Mouse (Mus musculus): Measurements from ENCODE around the gene Arrdc1. TPM values are rescaled to one million over a fixed set of nuclear protein-coding genes. Genes with fewer than 3 reads are reported as not detected.
"Not testable (repeated sequence)": the region's sequence is repeated elsewhere in the genome, so short reads cannot be mapped to it uniquely, and the experiment has no call there.

Gene Arrdc1
- 10 to 100 TPM in 1 of 2 experiments, 1 to 10 TPM in 1; 9.6 to 10.9 TPM for total RNA-seq (2021)

DNA sequence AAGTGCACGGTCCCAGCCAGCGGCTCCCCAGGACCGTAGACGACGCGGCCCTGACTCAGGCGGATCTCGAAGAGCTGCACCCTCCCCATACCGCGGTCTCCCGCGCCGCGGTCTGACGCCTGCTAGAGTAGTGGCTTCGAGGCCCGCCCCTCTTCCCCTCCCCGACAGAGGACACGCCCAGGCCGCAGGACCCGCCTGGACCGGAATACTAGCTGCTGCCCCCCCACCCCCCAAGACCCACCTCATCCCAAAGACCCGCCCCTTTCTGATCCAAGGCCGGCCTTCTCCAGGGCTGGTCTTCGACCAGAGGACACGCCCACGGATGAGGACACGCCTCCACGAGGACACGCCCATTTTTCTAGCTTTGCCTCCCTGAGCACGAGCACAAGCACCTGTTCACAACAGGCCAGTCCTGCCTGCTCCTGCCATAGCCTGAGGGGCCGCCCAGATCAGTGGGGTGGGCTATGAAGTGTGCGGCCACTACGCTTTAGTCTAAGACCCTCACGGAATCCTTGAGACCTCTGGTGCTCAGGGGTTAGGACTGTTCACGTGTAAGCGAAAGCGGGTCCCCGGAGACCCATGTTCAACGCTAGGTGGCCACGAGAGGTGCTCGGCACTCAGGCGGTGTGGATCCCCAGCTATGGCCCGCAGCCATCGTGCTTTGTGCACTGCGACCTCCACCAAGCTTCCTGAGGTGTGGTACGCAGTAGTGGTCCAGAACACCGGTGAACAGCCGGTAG is at the start of gene Arrdc1:
Gene Arrdc1, minus strand, starts transcription at position 196 of the 740 bp plus-strand sequence.
- DNase-seq: peak; percentile 92

DNA sequence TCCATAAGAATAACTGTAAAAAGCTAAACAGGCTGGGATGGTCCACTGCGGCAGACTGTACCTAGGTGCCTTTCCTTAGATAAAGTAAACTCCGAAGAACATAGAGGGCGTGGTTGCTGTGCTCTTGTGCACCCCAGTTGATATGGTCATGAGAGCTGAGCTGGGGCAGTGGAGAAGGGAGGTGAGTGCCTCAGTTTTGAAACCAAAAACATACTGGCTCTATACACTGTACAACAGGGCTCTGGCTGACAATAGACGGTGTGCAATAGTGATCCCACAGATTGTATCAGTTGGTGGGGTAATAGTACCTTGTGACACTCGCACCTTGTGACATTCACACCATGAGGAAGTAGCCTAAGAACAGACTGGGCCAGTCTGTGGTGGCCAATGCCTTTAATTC is 41.9 kb upstream of the Arrdc1 start:
- no peak for DNase-seq

DNA sequence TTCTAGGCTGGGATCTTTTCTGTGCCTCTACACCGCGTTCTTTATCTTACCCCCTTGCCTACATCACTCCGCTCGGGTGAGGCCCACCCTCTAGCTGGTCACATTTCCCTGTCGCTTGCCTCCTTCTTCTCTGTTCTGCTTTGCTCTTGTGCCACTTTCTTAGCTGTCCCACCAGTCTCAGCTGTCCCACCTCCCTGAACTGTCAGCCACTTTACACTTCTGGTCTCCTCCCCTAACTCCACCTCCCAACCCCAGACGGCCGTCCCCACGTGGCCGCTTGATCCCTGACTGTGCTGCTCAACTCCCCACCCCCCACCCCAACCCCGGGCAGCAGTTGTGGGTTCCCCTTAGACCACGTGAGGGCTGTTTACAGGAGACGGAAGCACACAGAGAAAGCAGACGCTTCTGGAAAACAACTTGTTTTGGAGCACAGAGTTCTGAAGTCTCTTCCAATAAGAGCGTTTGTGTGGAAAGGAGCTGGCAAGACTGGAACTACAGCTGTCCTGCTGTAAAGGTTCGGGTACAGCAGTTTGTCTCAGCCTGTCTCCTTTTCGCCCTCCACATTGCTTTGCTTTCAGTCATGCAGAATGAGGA is 40.7 kb upstream of the Arrdc1 start, which contains the start of gene Pnpla7:
Gene Pnpla7, plus strand, starts transcription at position 330 of the 594 bp plus-strand sequence.
- peak; percentile 81 for DNase-seq

DNA sequence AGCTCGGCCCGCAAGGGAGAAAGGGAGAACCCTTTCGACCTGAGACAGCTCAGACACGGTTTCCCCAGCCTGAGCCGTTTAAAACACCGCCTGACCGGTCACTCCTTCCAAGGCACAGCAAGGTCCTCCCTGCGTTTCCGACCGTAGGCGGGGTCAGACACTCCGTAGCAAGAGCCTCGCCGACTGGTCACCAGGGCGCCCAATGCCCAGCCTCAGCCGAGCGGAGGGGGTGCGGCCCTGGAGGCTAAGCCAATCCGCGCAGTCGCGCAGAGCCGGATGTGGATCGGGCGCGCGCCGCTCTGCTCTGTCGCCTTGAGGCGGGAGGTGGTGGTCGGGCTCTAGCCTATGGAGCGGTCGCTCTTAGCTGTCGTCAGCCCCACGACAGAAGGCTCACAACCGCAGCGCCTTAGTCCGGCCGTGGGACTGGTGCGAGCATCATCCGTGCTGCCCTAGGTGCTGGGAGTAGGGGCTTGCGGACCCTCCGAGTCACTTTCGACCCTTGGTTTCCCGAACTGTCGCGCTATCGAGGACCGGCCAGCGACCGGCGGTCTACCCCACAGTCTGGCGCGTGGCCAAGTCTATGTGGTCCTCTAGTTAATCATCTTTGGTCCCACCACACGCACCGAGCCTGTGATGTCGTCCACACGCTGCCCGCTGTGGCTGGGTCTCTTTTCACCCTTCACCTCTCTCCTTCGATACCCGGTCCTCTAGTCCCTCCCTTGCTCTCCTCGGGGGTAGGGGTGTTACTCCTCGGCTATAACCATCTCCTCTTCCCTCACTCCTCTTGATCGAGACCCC is 40.1 kb upstream of the Arrdc1 start, which contains the start of gene Mrpl41:
Gene Mrpl41, minus strand, starts transcription at position 193 of the 798 bp plus-strand sequence.
- DNase-seq: peak; percentile 97

DNA sequence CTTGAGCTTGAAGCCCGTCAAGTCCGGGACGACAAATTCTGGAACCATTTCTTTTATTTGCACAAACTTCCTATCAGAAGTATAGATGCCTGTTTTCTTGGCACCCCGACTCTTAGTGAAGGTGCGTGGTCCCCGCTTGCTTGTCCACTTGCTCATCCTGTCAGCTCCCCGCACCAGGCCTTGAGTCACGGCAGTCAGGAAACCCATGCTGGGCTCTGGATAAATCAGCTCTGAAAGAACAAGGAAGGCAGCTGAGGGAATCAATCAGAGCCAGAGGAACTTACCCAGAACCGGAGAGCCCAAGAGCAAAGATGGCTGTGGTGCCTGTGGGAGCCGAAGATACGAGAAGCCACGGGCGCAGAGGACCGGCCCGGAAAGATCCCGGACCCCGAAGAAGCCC is 39.4 kb upstream of the Arrdc1 start:
- DNase-seq: not testable (repeated sequence)

DNA sequence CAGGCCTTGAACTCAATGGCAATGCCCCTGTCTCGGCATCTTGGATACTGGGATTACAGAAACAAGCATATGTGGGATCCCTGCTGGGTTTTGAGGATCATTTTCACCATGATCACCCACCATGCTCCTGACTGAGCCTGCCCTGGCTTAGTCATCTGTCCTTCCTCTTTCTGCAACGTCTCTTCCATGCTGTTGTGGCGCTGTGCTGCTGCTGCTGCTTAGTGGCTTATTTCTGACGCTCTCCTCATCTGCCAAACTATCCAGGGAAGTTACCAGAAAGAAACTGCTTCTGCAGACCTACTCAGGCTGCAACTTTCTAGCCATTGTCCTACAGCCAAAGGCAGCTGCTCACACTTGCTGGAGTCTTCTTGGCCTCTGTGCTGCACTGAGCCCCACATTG is 35.3 kb upstream of the Arrdc1 start:
- DNase-seq: no peak

DNA sequence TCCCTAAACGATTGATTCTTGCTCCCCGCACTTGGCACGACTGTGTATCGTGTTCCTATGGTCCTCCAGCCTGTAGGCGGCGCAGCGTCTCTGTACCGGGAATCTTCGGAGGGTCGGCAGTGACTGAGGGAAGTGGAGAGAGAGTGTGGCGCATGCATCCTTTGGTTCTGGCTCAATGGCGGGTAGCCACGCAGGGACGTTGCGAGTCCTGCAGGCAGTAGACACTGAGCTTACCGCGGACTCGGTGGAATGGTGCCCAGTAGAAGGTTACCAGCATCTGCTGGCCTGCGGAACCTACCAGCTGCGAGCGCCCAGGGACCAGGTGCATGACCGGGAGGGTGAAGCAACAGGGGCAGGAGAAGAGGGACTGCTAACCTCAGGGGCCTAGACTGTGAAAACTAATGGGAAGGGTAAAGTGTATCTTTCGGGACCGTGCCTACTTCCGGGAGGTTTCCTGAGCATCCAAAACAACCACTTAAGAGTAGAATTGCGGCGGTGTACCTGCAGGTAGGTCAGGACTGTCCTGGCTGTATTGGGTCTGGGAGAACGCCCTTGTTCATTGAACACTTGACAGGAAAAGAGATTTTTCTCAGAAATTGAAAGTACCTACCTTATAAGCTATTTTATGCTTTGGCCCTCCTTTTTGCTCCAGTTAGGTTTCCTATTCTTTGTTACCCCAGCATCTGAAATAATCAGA is 27.4 kb upstream of the Arrdc1 start, which contains the start of gene Dph7:
Gene Dph7, plus strand, starts transcription at position 97 of the 697 bp plus-strand sequence.
- DNase-seq: peak; percentile 89

DNA sequence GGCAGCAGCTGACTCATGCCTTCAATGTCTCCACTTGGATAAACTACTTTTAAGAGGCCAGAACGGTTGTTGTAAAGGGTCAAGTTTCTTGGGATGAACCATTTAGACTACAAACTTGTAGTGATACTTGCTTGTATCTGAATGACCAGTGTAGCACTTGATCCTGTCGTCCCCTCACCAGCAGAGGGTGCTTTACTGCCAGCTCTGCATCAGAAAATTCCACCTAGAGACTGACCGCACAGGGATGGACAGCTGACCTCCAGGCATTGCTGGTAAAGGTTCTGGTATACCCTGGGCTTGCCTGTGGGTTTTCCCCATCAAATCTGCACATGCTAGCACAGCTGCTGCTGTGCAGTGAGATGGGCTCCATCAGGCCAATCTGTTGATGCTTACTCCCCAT is 25.9 kb upstream of the Arrdc1 start:
- DNase-seq: peak; percentile 25

DNA sequence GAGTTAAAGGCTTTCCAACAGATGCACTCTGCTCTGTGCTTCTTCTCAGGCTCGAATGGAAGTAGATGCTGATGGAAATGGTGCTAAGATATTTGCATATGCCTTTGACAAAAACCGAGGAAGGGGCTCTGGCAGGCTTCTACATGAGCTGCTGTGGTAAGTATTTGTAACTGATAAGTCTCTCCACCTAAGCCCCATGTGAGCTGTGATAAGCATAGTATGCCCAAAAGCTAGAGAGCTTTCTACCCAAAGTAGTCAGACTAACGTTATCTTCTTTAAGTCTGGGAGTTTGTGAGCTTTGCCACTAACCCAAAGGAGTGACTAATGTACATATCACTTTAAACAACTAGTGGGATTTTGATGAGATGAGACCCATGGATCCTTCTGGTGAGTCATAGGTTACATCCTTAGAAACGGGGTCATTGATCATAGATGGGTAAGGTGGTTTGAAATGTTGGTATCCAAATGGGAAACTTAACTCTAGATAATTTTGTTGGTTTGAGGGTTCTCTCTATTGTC is 17.5 kb upstream of the Arrdc1 start:
- DNase-seq: no peak

DNA sequence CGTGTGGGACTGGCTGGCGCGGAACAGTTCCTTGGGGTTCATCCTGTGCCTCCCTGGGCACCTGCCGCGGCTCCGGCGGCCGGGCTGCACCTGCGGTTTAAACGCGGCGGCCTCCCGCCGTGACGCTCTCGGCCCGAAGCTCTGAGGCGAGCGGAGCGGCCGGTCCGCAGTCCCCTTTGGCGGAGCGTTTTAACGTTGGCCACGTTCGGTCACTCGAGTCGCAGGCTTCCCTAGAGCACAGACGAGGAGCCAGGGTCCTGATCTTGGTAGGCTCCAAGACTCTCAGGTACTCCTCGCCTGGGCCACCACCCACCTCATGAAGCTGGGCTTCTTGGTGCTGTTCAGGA is 15.1 kb upstream of the Arrdc1 start:
- DNase-seq: peak; percentile 17

DNA sequence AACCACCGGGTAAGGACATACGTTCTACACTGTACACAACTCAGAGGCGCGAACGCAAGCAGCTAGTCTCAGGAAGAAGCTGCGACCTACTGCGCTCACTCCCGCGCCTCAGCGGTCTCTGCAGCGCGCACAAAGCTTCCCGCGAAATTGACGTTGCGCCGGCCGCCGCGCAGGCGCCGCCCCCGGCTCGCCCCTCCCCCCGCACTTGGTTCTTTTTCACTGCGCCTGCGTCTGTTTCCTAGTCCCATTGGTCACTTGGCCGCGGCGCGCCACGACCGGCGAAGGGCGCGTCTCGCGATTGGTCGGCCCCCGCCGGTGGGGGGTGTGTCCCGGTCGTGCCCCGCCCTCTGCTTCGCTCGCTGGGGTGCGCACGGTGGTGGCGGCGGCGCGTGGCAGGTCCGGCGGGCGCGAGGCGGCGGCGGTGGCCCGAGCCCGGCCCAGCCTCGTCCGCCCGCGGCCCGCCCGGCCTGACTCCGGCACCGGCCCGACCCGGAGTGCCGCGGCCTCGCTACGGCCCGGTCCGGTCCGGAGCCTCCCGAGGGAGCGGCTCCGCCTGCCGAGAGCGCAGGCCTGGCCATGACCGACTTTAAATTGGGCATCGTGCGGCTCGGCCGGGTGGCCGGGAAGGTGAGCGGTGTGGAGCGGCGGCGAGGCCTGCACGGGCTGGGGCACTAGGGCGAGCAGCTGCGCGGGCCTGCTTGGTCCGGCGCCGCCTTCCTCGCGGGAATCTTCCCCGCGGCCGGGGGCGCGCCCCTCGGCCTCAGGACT is 14.6 kb upstream of the Arrdc1 start, which contains the start of gene Zmynd19:
Gene Zmynd19, plus strand, starts transcription at position 372 of the 768 bp plus-strand sequence.
- DNase-seq: peak; percentile 99

DNA sequence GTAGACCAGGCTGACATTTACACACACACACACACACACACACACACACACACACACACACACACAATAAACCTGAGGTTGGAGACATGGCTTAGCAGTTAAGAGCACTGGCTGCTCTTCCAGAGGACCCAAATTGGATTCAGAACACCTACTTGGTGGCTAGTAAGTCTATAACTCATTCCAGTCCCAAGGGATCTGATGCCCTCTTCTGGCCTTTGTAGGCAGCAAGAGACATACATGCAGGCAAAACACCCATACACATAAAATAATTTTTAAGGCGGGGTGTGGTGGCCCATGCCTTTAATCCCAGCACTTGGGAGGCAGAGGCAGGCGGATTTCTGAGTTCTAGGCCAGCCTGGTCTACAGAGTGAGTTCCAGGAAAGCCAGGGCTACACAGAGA is 9.3 kb upstream of the Arrdc1 start:
- peak; percentile 28 for DNase-seq

DNA sequence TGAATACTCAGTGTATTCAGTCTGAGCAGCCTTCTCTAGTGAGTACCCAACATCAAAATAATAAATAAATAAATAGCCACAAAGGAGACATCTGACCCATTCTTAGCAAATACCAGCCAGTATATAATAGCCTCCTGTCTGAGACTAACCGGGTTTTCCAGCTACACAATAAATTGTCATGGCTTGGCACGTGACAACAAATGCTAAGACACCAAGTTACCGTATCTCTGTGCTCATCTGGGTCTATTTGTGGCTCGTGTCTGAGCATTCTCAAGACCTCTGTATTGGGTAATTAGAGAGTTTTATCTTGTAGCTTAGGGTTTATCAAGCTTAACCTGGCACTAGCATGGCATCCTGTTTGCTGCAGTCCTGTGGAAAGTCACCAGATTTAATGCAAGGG is 7.0 kb upstream of the Arrdc1 start:
- no peak for DNase-seq

DNA sequence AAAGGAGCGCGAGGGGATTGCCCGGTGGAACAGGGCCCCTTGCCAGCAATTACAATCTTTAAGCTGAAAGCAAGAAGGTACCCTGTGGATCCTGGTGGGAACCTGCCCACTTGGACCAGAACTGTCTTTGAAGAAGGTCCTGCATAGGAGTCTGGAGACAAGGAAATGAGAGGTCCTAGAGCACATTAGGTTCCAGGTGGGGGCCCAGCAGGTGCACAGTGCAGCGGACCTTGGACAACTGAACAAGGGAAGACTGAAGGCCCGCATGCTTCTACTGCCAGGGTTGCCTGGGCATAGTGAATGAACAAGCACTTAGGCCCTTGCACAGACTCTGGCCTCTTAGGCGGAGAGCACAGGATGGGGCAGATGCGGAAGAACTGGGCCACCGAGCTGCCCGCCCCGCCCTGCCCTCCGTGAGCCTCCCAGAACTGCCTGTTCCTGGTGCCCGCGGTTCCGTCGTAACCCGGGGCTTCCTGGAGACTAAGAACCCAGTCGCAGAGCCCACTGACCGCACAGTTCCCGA is 550 bp downstream of the Arrdc1 start:
- DNase-seq: no peak

DNA sequence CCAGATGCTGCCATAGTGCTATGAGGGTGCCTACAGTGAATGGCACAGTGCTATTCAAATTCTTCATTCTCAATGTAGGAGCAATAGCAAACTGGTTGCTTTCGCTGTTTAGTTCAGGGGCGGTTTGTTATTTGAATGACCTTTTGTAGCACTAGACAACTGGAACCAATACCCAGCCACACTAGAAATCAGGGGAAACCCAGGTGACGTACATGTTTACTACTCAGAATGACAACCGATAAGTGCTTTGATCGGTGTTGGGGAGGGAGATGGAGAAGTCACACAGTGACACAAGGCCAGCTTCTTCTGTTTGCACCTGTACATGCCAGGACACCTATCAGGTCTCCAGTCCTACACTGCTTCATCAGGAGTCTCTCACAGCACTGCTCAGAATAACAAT is 5.5 kb downstream of the Arrdc1 start:
- DNase-seq: no peak

DNA sequence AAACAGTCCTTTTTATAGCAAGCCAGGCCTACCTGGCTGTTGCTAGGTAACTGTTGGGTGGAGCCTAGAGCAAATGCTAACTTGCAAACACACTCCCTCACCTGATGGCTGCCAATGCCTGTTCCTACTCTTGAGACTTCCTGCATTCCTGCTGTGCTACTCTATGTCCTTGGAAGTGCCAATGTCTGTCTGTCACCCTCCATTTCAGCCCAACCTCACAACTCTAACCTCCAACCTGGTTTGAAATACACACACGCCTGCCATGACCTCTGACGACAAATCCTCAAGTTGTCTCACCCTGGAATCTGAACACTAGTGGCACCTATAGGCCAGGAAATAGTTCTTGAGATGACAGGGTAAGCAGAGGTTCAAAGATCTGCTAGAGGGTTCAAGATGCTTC is 5.9 kb downstream of the Arrdc1 start:
- no peak for DNase-seq

DNA sequence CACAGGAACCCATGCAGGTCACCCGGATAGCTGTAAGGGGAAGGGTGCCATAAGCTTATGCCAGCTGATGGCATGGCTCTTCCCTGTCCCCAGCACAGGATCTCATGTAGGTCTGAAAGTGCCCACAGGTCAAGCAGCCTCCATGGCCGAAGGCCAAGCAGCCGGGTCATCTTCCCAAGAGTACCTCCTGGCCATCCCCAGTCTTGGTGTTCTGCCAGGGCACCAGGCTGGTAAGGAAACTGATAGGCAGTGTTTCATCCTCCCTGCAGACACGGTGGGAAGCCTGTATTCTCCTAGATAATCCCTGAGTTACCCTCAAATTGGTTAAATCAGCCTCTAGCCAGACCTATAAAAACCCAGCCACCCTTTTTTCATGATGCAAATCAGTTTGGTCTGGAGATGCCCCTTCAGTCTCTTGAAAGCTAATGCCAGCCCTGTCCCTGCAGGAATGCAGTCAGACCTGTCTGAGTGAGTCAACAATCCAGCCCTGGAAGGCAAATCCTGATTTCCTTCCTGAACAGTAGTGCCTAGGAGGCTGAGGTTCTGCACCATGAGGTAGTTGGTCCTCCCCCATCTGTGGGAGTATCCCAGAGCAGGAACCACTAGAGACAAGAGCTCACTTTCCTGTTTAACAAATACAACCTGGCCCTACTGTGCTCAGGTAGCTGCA is 7.1 kb downstream of the Arrdc1 start:
- peak; percentile 17 for DNase-seq

DNA sequence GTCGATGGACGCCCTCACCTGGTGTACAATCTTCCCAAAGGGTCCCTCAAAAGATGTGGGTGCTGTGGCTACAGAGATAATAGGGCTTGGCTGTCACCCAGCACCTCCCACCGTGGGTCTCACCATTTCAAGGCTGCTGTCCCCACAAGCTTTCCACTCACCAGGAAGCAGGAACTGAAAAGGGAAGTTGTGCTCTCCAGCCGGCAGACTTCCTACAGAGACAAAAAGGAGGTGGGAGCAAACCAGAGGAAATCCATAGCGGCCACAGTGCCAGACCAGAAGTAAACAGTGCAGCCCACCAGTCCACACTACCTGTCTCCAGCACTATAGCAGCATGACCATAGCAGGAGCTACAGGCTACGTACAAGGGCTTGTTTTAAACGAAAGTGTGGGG is 8.1 kb downstream of the Arrdc1 start:
- DNase-seq: no peak

DNA sequence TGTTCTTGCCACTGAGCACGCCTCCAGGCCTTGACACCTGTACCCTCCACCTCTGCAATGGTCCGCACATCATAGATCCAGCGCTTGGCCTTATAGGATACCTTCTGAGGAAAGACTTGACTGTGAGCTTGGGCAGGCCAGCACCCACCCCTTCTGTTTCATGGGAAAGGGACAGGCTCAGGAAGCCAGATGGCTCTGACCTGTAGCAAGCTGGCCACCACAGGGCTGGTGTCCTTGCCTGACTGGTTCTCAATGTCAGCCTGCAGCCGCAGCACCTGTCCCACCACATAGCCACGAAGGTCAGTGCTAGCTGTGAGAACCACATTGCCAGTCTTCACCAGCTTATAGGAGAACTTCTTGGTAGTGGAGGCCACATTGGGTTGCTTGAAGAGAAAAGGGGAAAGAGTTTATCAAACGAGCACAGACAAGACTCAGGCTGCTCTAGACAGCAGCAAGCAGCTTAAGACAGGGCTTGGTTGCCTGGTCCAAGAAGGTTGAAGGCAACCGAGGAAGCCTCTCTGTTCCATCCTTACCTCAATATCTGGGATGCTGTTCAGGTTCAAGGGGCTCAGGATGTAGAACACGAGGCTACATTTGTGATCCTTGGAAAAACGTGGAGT is 8.6 kb downstream of the Arrdc1 start:
- no peak for DNase-seq

DNA sequence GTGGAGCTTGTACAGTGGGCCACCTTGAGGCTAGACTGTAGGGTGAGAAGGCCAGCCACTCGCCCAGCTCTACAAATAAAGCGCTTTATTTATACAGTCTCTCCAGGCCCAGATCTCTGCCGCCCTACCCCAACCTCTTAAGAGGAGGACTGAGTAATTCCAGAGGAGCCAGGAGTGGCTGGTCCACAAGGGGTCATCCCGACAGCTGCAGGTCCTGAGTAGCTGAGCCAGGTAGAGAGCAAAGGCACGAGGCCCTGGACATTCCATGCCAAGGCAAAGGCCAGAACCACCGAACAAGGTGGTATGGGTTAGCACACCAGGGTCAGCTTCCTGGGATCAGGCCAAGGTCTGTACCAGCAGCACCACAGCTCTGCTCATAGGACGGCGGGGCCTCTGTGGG is 9.8 kb downstream of the Arrdc1 start:
- DNase-seq: no peak
